In the genomic region with DNA sequence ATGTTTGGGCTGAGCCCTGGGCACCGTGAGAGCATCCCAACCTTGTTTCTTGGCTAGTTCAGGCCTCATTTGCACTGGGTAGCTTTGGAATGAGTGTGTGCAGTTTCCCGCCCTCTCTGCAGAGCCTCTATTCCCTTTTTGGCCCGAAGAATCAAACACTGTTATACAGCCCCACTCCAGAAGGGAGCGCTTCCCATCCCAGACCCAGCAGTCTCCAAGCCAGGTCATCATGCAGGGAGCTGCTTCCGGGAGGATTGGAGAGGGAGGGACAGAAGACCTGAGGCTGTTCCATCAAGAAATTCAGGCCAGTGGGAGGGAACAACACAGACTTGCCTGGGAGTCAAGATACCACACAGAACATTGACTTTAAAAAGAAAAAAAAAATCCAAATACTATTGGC, we compare ENCODE assay signal across 13 mouse cellular contexts. TPM values are rescaled to one million over a fixed set of nuclear protein-coding genes. Genes with fewer than 3 reads are reported as not detected.
DNase-seq lines count a peak whose midpoint lies in the region; ATAC-seq lines count a peak whose summit lies in the region.
"Had no signal": no experiment of that assay in that cellular context is flagged by ENCODE, and none has a peak within 500 bp of the region (broad histone marks: within the 10 kb centered on the region; RNA-seq: fewer than 3 reads in every experiment).

No protein-coding gene starts in this region.

- no peak overlapping the region for H3K9ac ChIP-seq in heart, embryonic 12.5 days
- peak overlapping the region; percentile 36 for H3K9ac ChIP-seq in hindbrain, embryonic 14.5 days
- H3K9ac ChIP-seq: embryonic facial prominence, embryonic 15.5 days; heart, embryonic 15.5 days had no signal

- H3K4me3 ChIP-seq in heart, embryonic 12.5 days, result no peak overlapping the region
- 0 out of 2 replicates have a peak overlapping the region, but pooled peaks have one; percentile 86 for H3K4me3 ChIP-seq in hindbrain, embryonic 14.5 days (replicated peaks; ENCODE audit: low read length)
- H3K4me3 ChIP-seq: embryonic facial prominence, embryonic 15.5 days; heart, embryonic 15.5 days had no signal

- H3K27ac ChIP-seq in heart, embryonic 12.5 days (ENCODE audit: poor library complexity, severe bottlenecking), result no peak overlapping the region
- no peak overlapping the region for H3K27ac ChIP-seq in hindbrain, embryonic 14.5 days
- H3K27ac ChIP-seq: embryonic facial prominence, embryonic 15.5 days; heart, embryonic 15.5 days; kidney, postnatal 0 days had no signal

- H3K9me3 ChIP-seq in heart, embryonic 12.5 days (replicated peaks), result peaks cover 5% of the 10 kb centered on the region
- H3K9me3 ChIP-seq in hindbrain, embryonic 14.5 days (ENCODE audit: control insufficient read depth, low read length), result no peaks in the 10 kb centered on the region
- H3K9me3 ChIP-seq: embryonic facial prominence, embryonic 15.5 days had no signal

- WGBS in heart, embryonic 12.5 days, result 48% methylated on average over 5 of the region's 5 CpGs
- WGBS in hindbrain, embryonic 14.5 days, result 56% methylated on average over 5 of the region's 5 CpGs

- peak; percentile 8 to 12 for DNase-seq in heart, adult 9 months (ENCODE audit: low spot score in 2 of 2)
- DNase-seq in ES-CJ7 (ENCODE audit: low read depth, low spot score), result peak; percentile 64
- DNase-seq in ZHBTc4 (ENCODE audit: low read depth, low spot score), result peak; percentile 65
- DNase-seq in hindbrain, embryonic 14.5 days (ENCODE audit: low spot score), result no peak
- DNase-seq in adrenal gland, adult 18-20 months (ENCODE audit: low spot score in 2 of 2), result no peak
- DNase-seq: adrenal gland, postnatal 25 days; lung, postnatal 36 days had no signal

- H3K27me3 ChIP-seq in heart, embryonic 12.5 days (replicated peaks), result peaks cover 60% of the 10 kb centered on the region
- H3K27me3 ChIP-seq in hindbrain, embryonic 14.5 days (ENCODE audit: control insufficient read depth, insufficient read depth, low read length), result no peaks in the 10 kb centered on the region

- H3K4me1 ChIP-seq in heart, embryonic 12.5 days (replicated peaks), result peaks cover 14% of the 10 kb centered on the region
- peaks cover 30% of the 10 kb centered on the region for H3K4me1 ChIP-seq in hindbrain, embryonic 14.5 days (replicated peaks; ENCODE audit: control insufficient read depth, insufficient read depth, low read length)

- no peaks in the 10 kb centered on the region for H3K36me3 ChIP-seq in heart, embryonic 12.5 days
- H3K36me3 ChIP-seq in hindbrain, embryonic 14.5 days (replicated peaks; ENCODE audit: control insufficient read depth, insufficient read depth), result peaks cover 10% of the 10 kb centered on the region
- H3K36me3 ChIP-seq: embryonic facial prominence, embryonic 15.5 days; G1E; heart, embryonic 15.5 days had no signal

- no peak for ATAC-seq in heart, embryonic 12.5 days (ENCODE audit: insufficient number of reproducible peaks, low FRiP score)
- no peak for ATAC-seq in hindbrain, embryonic 14.5 days (ENCODE audit: low FRiP score)
- ATAC-seq in megakaryocyte, adult 5-6 weeks (ENCODE audit: poor library complexity, severe bottlenecking), result no peak

- no peak overlapping the region for H3K4me2 ChIP-seq in heart, embryonic 12.5 days
- peak overlapping the region; percentile 84 for H3K4me2 ChIP-seq in hindbrain, embryonic 14.5 days (replicated peaks)
- H3K4me2 ChIP-seq: embryonic facial prominence, embryonic 15.5 days; heart, embryonic 15.5 days had no signal

RNA-seq across cellular contexts. Expression of gene Cacna1a, which starts 29.6 kb away (rescaled TPM):
- polyA plus RNA-seq in heart, embryonic 12.5 days (2016; fragmentation: Nextera tagmentation; extraction: Ambion mirVana), result 9.2 and 9.4 TPM in 2 replicates
- polyA plus RNA-seq in hindbrain, embryonic 14.5 days (2014; fragmentation: Nextera tagmentation; extraction: Ambion mirVana), result 14.1 and 18.5 TPM in 2 replicates
- total RNA-seq in adrenal gland, adult 18-20 months (2021), result 1 to 10 TPM; 3.9 to 9.6 TPM
- 0.31 and 1.6 TPM in 2 replicates for total RNA-seq in megakaryocyte, adult 5-6 weeks (2015)
- 0.33 and 10.3 TPM in 2 replicates for total RNA-seq in megakaryocyte, adult 5-6 weeks (2017)

Comparison
In these comparisons a context has a peak if more than half of its experiments do, and no peak if none do; other contexts are left out.
1. DNase-seq: peak in heart, adult 9 months (2 of 2), ES-CJ7 (single experiment) and ZHBTc4 (single experiment); none in hindbrain, embryonic 14.5 days (single experiment) and adrenal gland, adult 18-20 months (0 of 2).